Mouse (Mus musculus): ENCODE results near the gene Cd163l1. TPM values are rescaled to one million over a fixed set of nuclear protein-coding genes. Genes with fewer than 3 reads are reported as not detected.

The Cd163l1 gene
- polyA plus RNA-seq (2017; shearing (Covaris generic)) = 0.15 TPM

GRCm38 (mm10) chr7:140217967-140218366, at the start of gene Cd163l1:
Cd163l1 (plus strand) TSS chr7:140218267.

GRCm38 (mm10) chr7:140172936-140173335, 45.1 kb upstream of the Cd163l1 start, which contains the start of gene Olfr523:
Olfr523 (plus strand) TSS chr7:140173217.

GRCm38 (mm10) chr7:140205864-140206263, 12.2 kb upstream of the Cd163l1 start, which contains the start of gene Olfr524:
Olfr524 (minus strand) TSS chr7:140205964.

GRCm38 (mm10) chr7:140247216-140247615, 29.1 kb downstream of the Cd163l1 start, which contains the start of gene 5830411N06Rik:
5830411N06Rik (plus strand) TSS chr7:140247284.

Other genes starting within 250 kb of the Cd163l1 start
- 0.66 TPM for gene 6430531B16Rik, start 239.5 kb upstream of the Cd163l1 start, polyA plus RNA-seq (2017; shearing (Covaris generic))
- 14.4 TPM for gene Adam8, start 225.7 kb upstream of the Cd163l1 start, polyA plus RNA-seq (2017; shearing (Covaris generic))
- 51.3 TPM for gene Zfp511, start 181.9 kb upstream of the Cd163l1 start, polyA plus RNA-seq (2017; shearing (Covaris generic))
- 45.6 TPM for gene Tubgcp2, start 181.6 kb upstream of the Cd163l1 start, polyA plus RNA-seq (2017; shearing (Covaris generic))
- not detected for gene Msx3, start 169.2 kb upstream of the Cd163l1 start, polyA plus RNA-seq (2017; shearing (Covaris generic))
- gene Caly, start 135.7 kb upstream of the Cd163l1 start, polyA plus RNA-seq (2017; shearing (Covaris generic)) = not detected
- gene Prap1, start 124.9 kb upstream of the Cd163l1 start, polyA plus RNA-seq (2017; shearing (Covaris generic)) = not detected
- 14.9 TPM for gene Fuom, start 115.8 kb upstream of the Cd163l1 start, polyA plus RNA-seq (2017; shearing (Covaris generic))
- 2.4 TPM for gene Paox, start 102.5 kb upstream of the Cd163l1 start, polyA plus RNA-seq (2017; shearing (Covaris generic))
- 70.5 TPM for gene Echs1, start 101.8 kb upstream of the Cd163l1 start, polyA plus RNA-seq (2017; shearing (Covaris generic))
- 45.8 TPM for gene Mtg1, start 80.7 kb upstream of the Cd163l1 start, polyA plus RNA-seq (2017; shearing (Covaris generic))
- not detected for gene Sprn, start 63.4 kb upstream of the Cd163l1 start, polyA plus RNA-seq (2017; shearing (Covaris generic))
- gene Olfr522, start 53.5 kb upstream of the Cd163l1 start, polyA plus RNA-seq (2017; shearing (Covaris generic)) = not detected
- not detected for gene Olfr523, start 45.0 kb upstream of the Cd163l1 start, polyA plus RNA-seq (2017; shearing (Covaris generic))
- gene Olfr524, start 12.3 kb upstream of the Cd163l1 start, polyA plus RNA-seq (2017; shearing (Covaris generic)) = not detected
- gene 5830411N06Rik, start 29.0 kb downstream of the Cd163l1 start, polyA plus RNA-seq (2017; shearing (Covaris generic)) = 1.7 TPM
- gene Olfr525, start 102.6 kb downstream of the Cd163l1 start, polyA plus RNA-seq (2017; shearing (Covaris generic)) = 0.17 TPM
- gene Olfr527, start 115.8 kb downstream of the Cd163l1 start, polyA plus RNA-seq (2017; shearing (Covaris generic)) = not detected
- gene Olfr60, start 143.4 kb downstream of the Cd163l1 start, polyA plus RNA-seq (2017; shearing (Covaris generic)) = 0.20 TPM
- not detected for gene Olfr530, start 158.1 kb downstream of the Cd163l1 start, polyA plus RNA-seq (2017; shearing (Covaris generic))
- not detected for gene Olfr531, start 184.7 kb downstream of the Cd163l1 start, polyA plus RNA-seq (2017; shearing (Covaris generic))
- not detected for gene Olfr532, start 203.4 kb downstream of the Cd163l1 start, polyA plus RNA-seq (2017; shearing (Covaris generic))
- gene Olfr533, start 245.1 kb downstream of the Cd163l1 start, polyA plus RNA-seq (2017; shearing (Covaris generic)) = not detected

Measured in CD4-positive, CD25-positive, alpha-beta regulatory T cell, adult 9 weeks (primary cell).